Mouse (Mus musculus): Measurements from ENCODE around the gene Tuba8. TPM values are rescaled to one million over a fixed set of nuclear protein-coding genes. Genes with fewer than 3 reads are reported as not detected.

Gene Tuba8
- total and polyA plus RNA-seq, 3 experiments: 1.4 to 1.6 TPM; not detected in 1

- TF ChIP-seq ELF1 (IDR thresholded peaks at IDR 0.05; ENCODE audit: low read depth, low read length) (no peak), ZC3H11A (IDR thresholded peaks at IDR 0.05; ENCODE audit: low read depth, low read length) (no peak), ETS1 (IDR thresholded peaks at IDR 0.05; ENCODE audit: low read depth, low read length) (no peak), HCFC1 (IDR thresholded peaks at IDR 0.05; ENCODE audit: low read depth, low read length) (no peak), GATA1 (IDR thresholded peaks at IDR 0.05; ENCODE audit: low read depth, low read length) (no peak)
- H3K79me2 ChIP-seq (ENCODE audit: control insufficient read depth, insufficient read depth, low read length, poor library complexity): no peaks in the 10 kb centered on the region
- DNase-seq (ENCODE audit: low read depth, low spot score): no peak
- H3K9ac ChIP-seq (ENCODE audit: control insufficient read depth, low read depth, low read length, poor library complexity, severe bottlenecking): no peak overlapping the region
- no peaks in the 10 kb centered on the region for H3K9me3 ChIP-seq (replicated peaks; ENCODE audit: insufficient read depth, low read length)
- H3K27me3 ChIP-seq (ENCODE audit: control insufficient read depth in 1 of 2, insufficient read depth in 2 of 2, low read length in 2 of 2): no peaks in the 10 kb centered on the region
- H3K36me3 ChIP-seq (ENCODE audit: control insufficient read depth in 1 of 2, insufficient read depth in 2 of 2, low read length in 2 of 2): peaks cover 0 to 8% of the 10 kb centered on the region in 2 experiments
- peaks cover 2 to 10% of the 10 kb centered on the region in 2 experiments; a peak in 3 of 4 replicates for H3K4me1 ChIP-seq (ENCODE audit: control insufficient read depth in 1 of 2, insufficient read depth in 2 of 2, low read length in 2 of 2)
- H3K27ac ChIP-seq (ENCODE audit: control insufficient read depth, low read depth, low read length): no peak overlapping the region
- no peak overlapping the region for H3K4me3 ChIP-seq (ENCODE audit: control insufficient read depth in 1 of 2, insufficient read depth in 1 of 2, low read depth in 2 of 2, low read length in 2 of 2)
Measured at GRCm38 (mm10) chr6:121194061-121194955, 16.2 kb upstream of the Tuba8 start.

GRCm38 (mm10) chr6:121194956-121195731 lies 15.4 kb upstream of the Tuba8 start:
- TF ChIP-seq JUND (IDR thresholded peaks at IDR 0.05; ENCODE audit: low read depth, low read length) (no peak), GATA1 (IDR thresholded peaks at IDR 0.05; ENCODE audit: low read depth, low read length) (no peak), BHLHE40 (IDR thresholded peaks at IDR 0.05; ENCODE audit: borderline replicate concordance, low read depth, low read length) (no peak), MAX (IDR thresholded peaks at IDR 0.05; ENCODE audit: low read length) (no peak), ELF1 (IDR thresholded peaks at IDR 0.05; ENCODE audit: low read depth, low read length) (no peak), MXI1 (IDR thresholded peaks at IDR 0.05; ENCODE audit: low read depth, low read length) (no peak)
- DNase-seq (ENCODE audit: low read depth, low spot score): no peak
- H3K9me3 ChIP-seq (replicated peaks; ENCODE audit: insufficient read depth, low read length): no peaks in the 10 kb centered on the region
- peaks cover 0 to 8% of the 10 kb centered on the region in 2 experiments for H3K36me3 ChIP-seq (ENCODE audit: control insufficient read depth in 1 of 2, insufficient read depth in 2 of 2, low read length in 2 of 2)
- H3K27ac ChIP-seq (ENCODE audit: control insufficient read depth, low read depth, low read length): no peak overlapping the region
- H3K27me3 ChIP-seq (ENCODE audit: control insufficient read depth in 1 of 2, insufficient read depth in 2 of 2, low read length in 2 of 2): no peaks in the 10 kb centered on the region
- no peak overlapping the region for H3K9ac ChIP-seq (ENCODE audit: control insufficient read depth, low read depth, low read length, poor library complexity, severe bottlenecking)
- peaks cover 2 to 10% of the 10 kb centered on the region in 2 experiments; a peak in 3 of 4 replicates for H3K4me1 ChIP-seq (ENCODE audit: control insufficient read depth in 1 of 2, insufficient read depth in 2 of 2, low read length in 2 of 2)
- H3K79me2 ChIP-seq (ENCODE audit: control insufficient read depth, insufficient read depth, low read length, poor library complexity): no peaks in the 10 kb centered on the region
- no peak overlapping the region for H3K4me3 ChIP-seq (ENCODE audit: control insufficient read depth in 1 of 2, insufficient read depth in 1 of 2, low read depth in 2 of 2, low read length in 2 of 2)

GRCm38 (mm10) chr6:121197807-121198365 lies 12.6 kb upstream of the Tuba8 start:
- Histone ChIP-seq H3K9ac (ENCODE audit: control insufficient read depth, low read depth, low read length, poor library complexity, severe bottlenecking) (no peak overlapping the region), H3K27me3 (ENCODE audit: control insufficient read depth in 1 of 2, insufficient read depth in 2 of 2, low read length in 2 of 2) (no peaks in the 10 kb centered on the region), H3K27ac (ENCODE audit: control insufficient read depth, low read depth, low read length) (no peak overlapping the region), H3K36me3 (ENCODE audit: control insufficient read depth in 1 of 2, insufficient read depth in 2 of 2, low read length in 2 of 2) (no peaks in the 10 kb centered on the region; a peak in 2 of 4 replicates), H3K4me3 (ENCODE audit: control insufficient read depth in 1 of 2, insufficient read depth in 1 of 2, low read depth in 2 of 2, low read length in 2 of 2) (no peak overlapping the region), H3K79me2 (ENCODE audit: control insufficient read depth, insufficient read depth, low read length, poor library complexity) (no peaks in the 10 kb centered on the region), H3K4me1 (ENCODE audit: control insufficient read depth in 1 of 2, insufficient read depth in 2 of 2, low read length in 2 of 2) (no peaks in the 10 kb centered on the region), H3K9me3 (replicated peaks; ENCODE audit: insufficient read depth, low read length) (no peaks in the 10 kb centered on the region)
- DNase-seq (ENCODE audit: low read depth, low spot score): no peak
- TF ChIP-seq ZKSCAN1 (IDR thresholded peaks at IDR 0.05; ENCODE audit: low read depth, low read length): no peak
- no peak for TF ChIP-seq RAD21 (IDR thresholded peaks at IDR 0.05; ENCODE audit: low read depth, low read length)
- TF ChIP-seq NELFE (IDR thresholded peaks at IDR 0.05; ENCODE audit: low read depth, low read length): no peak
- no peak for TF ChIP-seq CHD2 (IDR thresholded peaks at IDR 0.05; ENCODE audit: low read length)
- no peak for TF ChIP-seq UBTF (IDR thresholded peaks at IDR 0.05; ENCODE audit: borderline replicate concordance, insufficient read depth, low read depth, low read length)
- no peak for TF ChIP-seq MAX (IDR thresholded peaks at IDR 0.05; ENCODE audit: low read length)
- TF ChIP-seq MAZ (IDR thresholded peaks at IDR 0.05; ENCODE audit: low read depth, low read length): no peak
- no peak for TF ChIP-seq USF2 (IDR thresholded peaks at IDR 0.05; ENCODE audit: borderline replicate concordance in 1 of 2, insufficient read depth in 1 of 2, low read depth in 1 of 2, low read length in 2 of 2)
- TF ChIP-seq POLR2AphosphoS2 (IDR thresholded peaks at IDR 0.05; ENCODE audit: low read length): no peak
- no peak for TF ChIP-seq POLR2A (IDR thresholded peaks at IDR 0.05; ENCODE audit: control insufficient read depth in 1 of 2, insufficient read depth in 1 of 2, low read depth in 1 of 2, low read length in 2 of 2, poor library complexity in 1 of 2)
- no peak for TF ChIP-seq HCFC1 (IDR thresholded peaks at IDR 0.05; ENCODE audit: low read depth, low read length)
- TF ChIP-seq POLR2AphosphoS5 (IDR thresholded peaks at IDR 0.05; ENCODE audit: borderline replicate concordance, low read depth, low read length): no peak
- no peak for TF ChIP-seq SIN3A (IDR thresholded peaks at IDR 0.05; ENCODE audit: low read length)
- no peak for TF ChIP-seq CTCF (IDR thresholded peaks at IDR 0.05 in 2 of 3, conservative IDR thresholded peaks at IDR 0.05 in 1 of 3; ENCODE audit: control insufficient read depth in 1 of 3, insufficient read depth in 1 of 3, low read depth in 2 of 3, low read length in 3 of 3, poor library complexity in 1 of 3, severe bottlenecking in 1 of 3)
- TF ChIP-seq MXI1 (IDR thresholded peaks at IDR 0.05; ENCODE audit: low read depth, low read length): no peak

All from MEL (cell line).